Mouse (Mus musculus) midbrain, postnatal 0 days (tissue): ENCODE data around the gene Homer2. TPM values are rescaled to one million over a fixed set of nuclear protein-coding genes. Genes with fewer than 3 reads are reported as not detected.

Experiments
- ATAC-seq: fragments of 200-750 bp; cut with Nextera tagmentation; 2 replicates; pipeline ENCODE4 v1.8.0; 2017; ENCODE audit warnings: moderate number of reproducible peaks, mild to moderate bottlenecking, moderate TSS enrichment, moderate library complexity; ENCODE audit not compliant: low FRiP score
- DNase-seq: peaks from one replicate; pipeline ENCODE4 v3.0.0-alpha.2; 2015; ENCODE audit warnings: low spot score
- H3K27ac ChIP-seq: fragments of 300-500 bp; sonication (generic); 2 replicates; pipeline ENCODE4 v1.5.1; 2014; ENCODE audit warnings: low read depth, mild to moderate bottlenecking, low read length, mixed read lengths
- H3K27me3 ChIP-seq: fragments of 300-500 bp; sonication (generic); 2 replicates; pipeline ENCODE4 v1.6.1; 2014; ENCODE audit warnings: low read length, control low read depth, mixed read lengths; ENCODE audit not compliant: insufficient read depth
- H3K36me3 ChIP-seq: fragments of 300-500 bp; sonication (generic); 2 replicates; pipeline ENCODE4 v1.6.1; 2014; ENCODE audit warnings: low read length, control low read depth, mixed read lengths; ENCODE audit not compliant: insufficient read depth
- H3K4me1 ChIP-seq: fragments of 300-500 bp; sonication (generic); 2 replicates; pipeline ENCODE4 v1.6.1; 2014; ENCODE audit warnings: mild to moderate bottlenecking, control low read depth, antibody characterized with exemption, low read length, mixed read lengths; ENCODE audit not compliant: insufficient read depth
- H3K4me2 ChIP-seq: fragments of 300-500 bp; sonication (generic); 2 replicates; pipeline ENCODE4 v1.6.1; 2014; ENCODE audit warnings: low read depth, mild to moderate bottlenecking, low read length, mixed read lengths; ENCODE audit not compliant: poor library complexity, severe bottlenecking
- H3K4me3 ChIP-seq: fragments of 300-500 bp; sonication (generic); 2 replicates; pipeline ENCODE4 v1.5.1; 2014; ENCODE audit warnings: low read depth, mild to moderate bottlenecking, low read length, moderate library complexity
- H3K9ac ChIP-seq: fragments of 300-500 bp; sonication (generic); replicated peaks from 2 replicates; pipeline ENCODE4 v1.6.1; 2014; ENCODE audit warnings: mild to moderate bottlenecking, low read length, moderate library complexity, mixed read lengths; ENCODE audit not compliant: poor library complexity, severe bottlenecking
- H3K9me3 ChIP-seq: fragments of 300-500 bp; sonication (generic); 2 replicates; pipeline ENCODE4 v1.6.1; 2016; ENCODE audit warnings: low read length, control low read depth
- CTCF ChIP-seq: IDR thresholded peaks from 2 replicates; pipeline ENCODE4 v1.5.1; 2016; ENCODE audit warnings: antibody characterized with exemption, mild to moderate bottlenecking
- WGBS: fragments of 180-500 bp; shearing (Covaris S2); extraction: QIAGEN DNeasy Blood & Tissue Kit; methylation state at CpG from one replicate; pipeline ENCODE4 v1.1.7; 2014; 5-methylcytosine and 5-hydroxymethylcytosine counted together
- polyA plus RNA-seq: library from polyadenylated mRNA; unstranded; fragments of >200 nt; fragmentation: Nextera tagmentation; extraction: Ambion mirVana; gene quantifications from 2 replicates; pipeline ENCODE4 v1.2.1, GENCODE M21; 2015
- total RNA-seq: library from RNA; depleted of rRNA; stranded (reverse); fragments of >200 nt; gene quantifications from 2 replicates; pipeline ENCODE4 v1.2.3, GENCODE M21; 2014

The Homer2 gene
- total and polyA plus RNA-seq, 2 experiments from 2014 or later = 25.6 to 29.5 TPM

DNA sequence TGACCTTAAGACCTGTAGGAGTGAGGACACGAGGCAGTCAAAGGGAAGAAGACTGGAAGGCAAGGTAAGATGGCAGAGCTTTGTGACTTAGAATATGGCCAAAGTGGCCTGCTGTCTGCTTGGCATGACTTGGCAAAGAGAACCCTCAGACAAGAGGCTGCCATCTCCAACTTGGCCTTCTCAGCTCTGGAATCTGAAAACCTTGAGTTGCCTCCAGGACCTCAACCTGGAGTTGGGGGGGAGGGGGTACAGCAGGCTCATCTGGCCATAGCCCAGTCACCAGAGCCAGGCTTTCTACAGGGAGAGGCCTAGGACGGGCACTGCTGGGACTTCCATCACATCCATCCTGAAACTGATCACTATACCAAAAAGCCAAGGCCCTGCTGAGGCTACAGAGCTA, 55.0 kb downstream of the Homer2 start:
- DNase-seq = no peak
- Histone ChIP-seq H3K27ac (no peak overlapping the region), H3K4me1 (peaks cover 17% of the 10 kb centered on the region), H3K4me2 (no peak overlapping the region), H3K4me3 (no peak overlapping the region), H3K27me3 (no peaks in the 10 kb centered on the region), H3K9me3 (no peaks in the 10 kb centered on the region), H3K9ac (no peak overlapping the region), H3K36me3 (no peaks in the 10 kb centered on the region)
- 85% methylated on average over 2 of the region's 2 CpGs for WGBS
- TF ChIP-seq CTCF = no peak
- no peak for ATAC-seq

DNA sequence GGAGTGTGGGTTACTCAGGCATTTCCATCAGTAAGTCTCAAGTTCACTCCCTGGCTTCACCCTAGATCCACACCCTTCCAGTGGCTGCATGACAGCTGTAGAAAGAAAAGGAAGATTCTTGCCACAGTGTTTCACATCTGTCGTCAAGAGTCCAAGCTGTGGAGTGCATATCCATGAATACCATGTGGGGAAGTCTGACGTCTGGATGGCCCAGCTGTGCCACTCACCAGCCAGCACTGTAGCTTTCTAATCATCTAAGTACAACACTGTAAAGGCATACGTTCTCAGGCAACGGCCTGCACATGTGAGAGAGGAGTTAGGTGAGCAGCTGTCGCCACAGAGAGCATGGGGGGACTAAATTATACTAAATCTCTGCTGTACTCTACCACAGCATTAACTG, 56.0 kb downstream of the Homer2 start:
- H3K27ac ChIP-seq = no peak overlapping the region
- H3K27me3 ChIP-seq = no peaks in the 10 kb centered on the region
- DNase-seq (no peak), ATAC-seq (no peak)
- H3K36me3 ChIP-seq = no peaks in the 10 kb centered on the region
- H3K9ac ChIP-seq = no peak overlapping the region
- no peak for TF ChIP-seq CTCF
- H3K4me1 ChIP-seq = peaks cover 17% of the 10 kb centered on the region
- H3K9me3 ChIP-seq = no peaks in the 10 kb centered on the region
- 45% methylated on average over 5 of the region's 5 CpGs for WGBS
- H3K4me2 ChIP-seq = no peak overlapping the region
- H3K4me3 ChIP-seq = no peak overlapping the region

DNA sequence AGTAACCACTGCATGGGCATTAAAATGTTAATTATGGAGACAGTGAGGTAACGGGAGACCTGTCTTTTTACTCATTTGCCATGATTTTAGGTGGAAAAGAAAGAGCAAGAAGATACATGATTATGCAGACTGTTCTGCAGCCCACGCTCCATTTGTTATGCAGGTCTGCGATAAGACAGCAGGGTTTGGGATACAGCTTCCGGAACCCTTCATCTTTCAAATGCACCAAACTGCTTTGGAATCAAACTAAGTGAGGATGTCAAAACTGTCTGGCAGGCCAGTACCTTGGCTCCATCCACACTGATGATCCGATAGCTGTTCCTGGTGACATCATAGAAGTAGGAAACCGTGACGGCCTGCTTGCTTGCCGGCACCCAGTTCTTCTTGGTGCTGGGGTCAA, 58.1 kb downstream of the Homer2 start:
- no peak for TF ChIP-seq CTCF
- Histone ChIP-seq H3K9ac (no peak overlapping the region), H3K4me3 (no peak overlapping the region), H3K4me1 (peaks cover 17% of the 10 kb centered on the region), H3K9me3 (no peaks in the 10 kb centered on the region), H3K4me2 (no peak overlapping the region), H3K27me3 (no peaks in the 10 kb centered on the region), H3K27ac (no peak overlapping the region), H3K36me3 (no peaks in the 10 kb centered on the region)
- no peak for DNase-seq
- ATAC-seq = no peak
- 54% methylated on average over 8 of the region's 8 CpGs for WGBS

GRCm38 (mm10) chr7:81647959-81648358, 59.4 kb downstream of the Homer2 start:
- Histone ChIP-seq H3K27ac (no peak overlapping the region), H3K4me2 (no peak overlapping the region), H3K9ac (no peak overlapping the region), H3K36me3 (no peaks in the 10 kb centered on the region), H3K27me3 (no peaks in the 10 kb centered on the region), H3K9me3 (no peaks in the 10 kb centered on the region), H3K4me3 (no peak overlapping the region), H3K4me1 (peaks cover 13% of the 10 kb centered on the region)
- ATAC-seq (no peak), DNase-seq (no peak)
- 68% methylated on average over 5 of the region's 5 CpGs for WGBS
- TF ChIP-seq CTCF = no peak

DNA sequence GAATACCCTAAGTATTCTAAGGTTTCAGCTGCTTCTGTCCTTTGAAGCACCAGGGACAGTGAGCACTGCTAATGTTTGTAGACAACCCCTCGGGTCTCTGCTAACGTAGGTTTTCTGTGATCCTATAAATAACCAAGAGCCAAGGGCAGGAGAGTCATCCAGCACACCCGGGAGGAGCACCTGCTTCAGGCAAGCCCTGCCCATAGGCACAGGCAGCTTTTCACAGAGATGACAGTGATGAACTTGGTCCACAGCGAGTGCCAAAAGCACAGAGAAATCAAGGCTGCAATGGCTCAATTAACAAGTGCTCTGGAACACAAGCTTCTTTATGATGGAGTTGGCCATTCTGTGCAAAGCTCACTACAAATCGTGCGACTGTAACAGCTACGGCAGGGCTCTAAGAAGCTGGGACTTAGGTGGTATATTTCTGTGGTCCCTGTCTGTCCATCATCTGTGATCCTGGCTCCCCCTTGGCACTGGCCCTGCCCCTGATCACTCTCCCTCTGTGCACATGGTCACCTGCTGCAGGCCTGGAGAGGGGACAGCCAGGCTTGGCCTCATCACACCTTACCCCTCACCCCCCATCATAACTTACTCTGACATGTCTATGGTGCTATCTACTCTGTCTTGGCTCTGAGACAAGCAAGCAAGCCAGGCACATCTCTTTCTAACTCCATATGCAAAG, 62.6 kb downstream of the Homer2 start:
- 64% methylated on average over 7 of the region's 7 CpGs for WGBS

DNA sequence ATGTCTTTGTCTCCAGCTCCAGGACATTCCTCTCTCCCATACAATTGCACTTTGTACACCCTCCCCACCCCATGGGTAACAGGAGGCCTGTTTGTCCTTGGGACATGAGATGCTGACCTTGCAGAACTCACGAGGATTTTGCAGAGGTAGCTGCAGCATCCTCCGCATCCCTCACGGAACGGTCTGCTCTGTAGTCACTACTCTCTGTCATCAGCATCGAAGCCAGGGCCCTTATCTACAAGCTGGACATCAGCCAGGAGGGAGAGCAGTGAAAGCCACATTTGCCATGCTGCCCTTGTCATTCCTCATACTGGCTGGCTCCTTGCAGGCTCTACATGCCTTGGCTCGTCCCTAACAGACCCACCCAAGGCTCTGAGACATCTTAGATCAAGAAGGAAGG, 66.2 kb downstream of the Homer2 start:
- no peaks in the 10 kb centered on the region for H3K9me3 ChIP-seq
- 81% methylated on average over 6 of the region's 6 CpGs for WGBS
- H3K27me3 ChIP-seq = no peaks in the 10 kb centered on the region
- no peak overlapping the region for H3K4me2 ChIP-seq
- no peaks in the 10 kb centered on the region for H3K36me3 ChIP-seq
- H3K4me1 ChIP-seq = no peaks in the 10 kb centered on the region
- TF ChIP-seq CTCF = no peak
- no peak for DNase-seq
- ATAC-seq = no peak
- no peak overlapping the region for H3K9ac ChIP-seq
- no peak overlapping the region for H3K4me3 ChIP-seq
- H3K27ac ChIP-seq = no peak overlapping the region

More for the DNA sequence above, 62.6 kb downstream of the Homer2 start:
- Histone ChIP-seq H3K4me1 (no peaks in the 10 kb centered on the region), H3K27ac (no peak overlapping the region), H3K9ac (no peak overlapping the region), H3K9me3 (no peaks in the 10 kb centered on the region), H3K4me3 (no peak overlapping the region), H3K36me3 (no peaks in the 10 kb centered on the region), H3K27me3 (no peaks in the 10 kb centered on the region), H3K4me2 (no peak overlapping the region)
- DNase-seq = peak; percentile 64
- no peak for ATAC-seq
- no peak for TF ChIP-seq CTCF
